Mouse (Mus musculus) cerebellum, adult 11-12 months (tissue): ENCODE measurements at regions not wholly inside any gene's neighbourhood (a gene's known extent, or its start where the extent isn't known, plus 50 kb on each side); places are given as distances from the start of the nearest gene placed in this dataset.
"Not testable (repeated sequence)": the region's sequence is repeated elsewhere in the genome, so short reads cannot be mapped to it uniquely, and the experiment has no call there.

Source experiments
- DNase-seq: peaks from one replicate; pipeline ENCODE4 v3.0.0; 2022

GRCm38 (mm10) chr2:108764703-108765102, 515.8 kb upstream of the Kif18a start:
- DNase-seq, result peak; percentile 64

GRCm38 (mm10) chr2:108766461-108766860, 514.1 kb upstream of the Kif18a start:
- no peak for DNase-seq

- DNase-seq, result no peak
These were observed 510.2 kb upstream of the Kif18a start for GRCm38 (mm10) chr2:108770383-108770782.

- no peak for DNase-seq
These were observed 497.1 kb upstream of the Kif18a start for GRCm38 (mm10) chr2:108783457-108783856.

- DNase-seq, result peak; percentile 62
These were observed 495.2 kb upstream of the Kif18a start for GRCm38 (mm10) chr2:108785161-108785957.

- DNase-seq, result no peak
These were observed 491.4 kb upstream of the Kif18a start for GRCm38 (mm10) chr2:108789166-108789565.

- DNase-seq, result no peak
These were observed 485.4 kb upstream of the Kif18a start for GRCm38 (mm10) chr2:108795145-108795544.

GRCm38 (mm10) chr2:108796816-108797581, 483.5 kb upstream of the Kif18a start:
- no peak for DNase-seq

- DNase-seq, result no peak
These were observed 468.2 kb upstream of the Kif18a start for GRCm38 (mm10) chr2:108812367-108812766.

- no peak for DNase-seq
These were observed 467.4 kb upstream of the Kif18a start for GRCm38 (mm10) chr2:108813040-108813566.

- DNase-seq, result no peak
These were observed 464.0 kb upstream of the Kif18a start for GRCm38 (mm10) chr2:108816579-108816978.

- DNase-seq, result no peak
These were observed 456.5 kb upstream of the Kif18a start for GRCm38 (mm10) chr2:108824025-108824424.

- no peak for DNase-seq
These were observed 454.6 kb upstream of the Kif18a start for GRCm38 (mm10) chr2:108825981-108826380.

- DNase-seq, result no peak
These were observed 453.3 kb upstream of the Kif18a start for GRCm38 (mm10) chr2:108827106-108827838.

GRCm38 (mm10) chr2:108827974-108828700, 452.4 kb upstream of the Kif18a start:
- no peak for DNase-seq

GRCm38 (mm10) chr2:108843855-108844254, 436.7 kb upstream of the Kif18a start:
- not testable (repeated sequence) for DNase-seq

GRCm38 (mm10) chr2:108848051-108848450, 432.5 kb upstream of the Kif18a start:
- no peak for DNase-seq

- DNase-seq, result no peak
These were observed 426.1 kb upstream of the Kif18a start for GRCm38 (mm10) chr2:108854399-108854798.

GRCm38 (mm10) chr2:108877141-108877540, 403.4 kb upstream of the Kif18a start:
- no peak for DNase-seq

- no peak for DNase-seq
These were observed 402.9 kb upstream of the Kif18a start for GRCm38 (mm10) chr2:108877676-108878075.

- no peak for DNase-seq
These were observed 376.3 kb upstream of the Kif18a start for GRCm38 (mm10) chr2:108904121-108904733.

- DNase-seq, result no peak
These were observed 367.0 kb upstream of the Kif18a start for GRCm38 (mm10) chr2:108913555-108913954.
